Mouse (Mus musculus): Measurements from ENCODE around the gene Entpd5.

Entpd5 gene

GRCm38 (mm10) chr12:84408819-84409507 is at the start of gene Entpd5, which contains the start of gene Bbof1:
Gene Entpd5 (minus strand): TSS chr12:84409029.
Gene Bbof1 (plus strand): TSS chr12:84409071.
- DNase-seq, result peak; percentile 91

GRCm38 (mm10) chr12:84456911-84457310 is 48.1 kb upstream of the Entpd5 start:
- DNase-seq, result no peak

- DNase-seq, result no peak
These were observed 43.0 kb upstream of the Entpd5 start for GRCm38 (mm10) chr12:84451801-84452200.

- peak; percentile 94 to 96 for DNase-seq
These were observed 42.2 kb upstream of the Entpd5 start, which contains the start of the genes Aldh6a1 and Lin52 for GRCm38 (mm10) chr12:84450718-84451646. Gene Aldh6a1 (minus strand): TSS chr12:84451004. Gene Lin52 (plus strand): TSS chr12:84451422.

GRCm38 (mm10) chr12:84450351-84450717 is 41.5 kb upstream of the Entpd5 start:
- DNase-seq, result no peak

GRCm38 (mm10) chr12:84449887-84450286 is 41.1 kb upstream of the Entpd5 start:
- DNase-seq, result no peak

GRCm38 (mm10) chr12:84448181-84448580 is 39.4 kb upstream of the Entpd5 start:
- DNase-seq, result no peak

GRCm38 (mm10) chr12:84447386-84447785 is 38.6 kb upstream of the Entpd5 start:
- DNase-seq, result no peak

- no peak for DNase-seq
These were observed 33.7 kb upstream of the Entpd5 start for GRCm38 (mm10) chr12:84442526-84442925.

GRCm38 (mm10) chr12:84438697-84439096 is 29.9 kb upstream of the Entpd5 start:
- no peak for DNase-seq

GRCm38 (mm10) chr12:84429825-84430224 is 21.0 kb upstream of the Entpd5 start:
- no peak for DNase-seq

GRCm38 (mm10) chr12:84423990-84424389 is 15.2 kb upstream of the Entpd5 start:
- no peak for DNase-seq

- no peak for DNase-seq
These were observed 8.7 kb upstream of the Entpd5 start for GRCm38 (mm10) chr12:84417605-84417922.

- DNase-seq, result peak; percentile 81 to 85
These were observed 8.2 kb upstream of the Entpd5 start, which contains the start of gene Rnf113a2 for GRCm38 (mm10) chr12:84416834-84417604. Gene Rnf113a2 (plus strand): TSS chr12:84417196.

GRCm38 (mm10) chr12:84407874-84408818 is 683 bp downstream of the Entpd5 start:
- peak; percentile 77 to 81 for DNase-seq

- DNase-seq, result peak in 1 of 2 experiments; percentile 17
These were observed 1.6 kb downstream of the Entpd5 start for GRCm38 (mm10) chr12:84407259-84407658.

GRCm38 (mm10) chr12:84404541-84404940 is 4.3 kb downstream of the Entpd5 start:
- no peak for DNase-seq

GRCm38 (mm10) chr12:84402923-84403322 is 5.9 kb downstream of the Entpd5 start:
- DNase-seq, result no peak

GRCm38 (mm10) chr12:84400653-84401052 is 8.2 kb downstream of the Entpd5 start:
- no peak for DNase-seq

GRCm38 (mm10) chr12:84400068-84400467 is 8.8 kb downstream of the Entpd5 start:
- DNase-seq, result no peak

- DNase-seq, result no peak
These were observed 9.2 kb downstream of the Entpd5 start for GRCm38 (mm10) chr12:84399663-84400062.

GRCm38 (mm10) chr12:84399135-84399534 is 9.7 kb downstream of the Entpd5 start:
- no peak for DNase-seq

Data from thymus, postnatal 36 days (tissue).